Mouse (Mus musculus): Measurements from ENCODE around the gene Olfr883. TPM values are rescaled to one million over a fixed set of nuclear protein-coding genes. Genes with fewer than 3 reads are reported as not detected.

Gene Olfr883
- total RNA-seq (2021) = not detected
- long read RNA-seq, experiment 1 = 0 reads
- long read RNA-seq, experiment 2 = 0 reads

GRCm38 (mm10) chr9:38025508-38025907 lies at the start of gene Olfr883:
Olfr883 (plus strand) TSS chr9:38025808.
- DNase-seq = no peak

- DNase-seq = no peak
Observed at GRCm38 (mm10) chr9:37991525-37991924, 34.1 kb upstream of the Olfr883 start, which contains the start of gene Olfr881. Olfr881 (plus strand) TSS chr9:37991825.

- no peak for DNase-seq
Observed at GRCm38 (mm10) chr9:37998581-37999204, 26.9 kb upstream of the Olfr883 start.

GRCm38 (mm10) chr9:38000021-38000420 lies 25.6 kb upstream of the Olfr883 start:
- DNase-seq = no peak

GRCm38 (mm10) chr9:38046255-38046654 lies 20.6 kb downstream of the Olfr883 start, which contains the start of gene Olfr884:
Olfr884 (plus strand) TSS chr9:38046555.
- DNase-seq = no peak

- no peak for DNase-seq
Observed at GRCm38 (mm10) chr9:38061022-38061421, 35.4 kb downstream of the Olfr883 start, which contains the start of gene Olfr885. Olfr885 (plus strand) TSS chr9:38061322.

Other genes starting within 250 kb of the Olfr883 start
- not detected for gene Olfr876, start 222.8 kb upstream of the Olfr883 start, total RNA-seq (2021)
- not detected for gene Olfr877, start 171.5 kb upstream of the Olfr883 start, total RNA-seq (2021)
- not detected for gene Olfr145, start 129.1 kb upstream of the Olfr883 start, total RNA-seq (2021)
- not detected for gene Olfr878, start 108.0 kb upstream of the Olfr883 start, total RNA-seq (2021)
- not detected for gene Olfr881, start 34.0 kb upstream of the Olfr883 start, total RNA-seq (2021)
- gene Olfr884, start 20.7 kb downstream of the Olfr883 start, total RNA-seq (2021) = not detected
- not detected for gene Olfr885, start 35.5 kb downstream of the Olfr883 start, total RNA-seq (2021)
- not detected for gene Olfr887, start 58.3 kb downstream of the Olfr883 start, total RNA-seq (2021)
- not detected for gene Olfr888, start 82.3 kb downstream of the Olfr883 start, total RNA-seq (2021)
- not detected for gene Olfr889, start 89.4 kb downstream of the Olfr883 start, total RNA-seq (2021)
- not detected for gene Olfr890, start 116.7 kb downstream of the Olfr883 start, total RNA-seq (2021)
- not detected for gene Olfr891, start 155.0 kb downstream of the Olfr883 start, total RNA-seq (2021)
- not detected for gene Olfr893, start 182.6 kb downstream of the Olfr883 start, total RNA-seq (2021)
- not detected for gene Olfr894, start 192.2 kb downstream of the Olfr883 start, total RNA-seq (2021)
- not detected for gene Olfr143, start 227.0 kb downstream of the Olfr883 start, total RNA-seq (2021)
- not detected for gene Olfr895, start 242.0 kb downstream of the Olfr883 start, total RNA-seq (2021)

Measured in gastrocnemius, postnatal 25 days (tissue).